Mouse (Mus musculus) midbrain, embryonic 15.5 days (tissue): ENCODE measurements around the gene Frem3. TPM values are rescaled to one million over a fixed set of nuclear protein-coding genes. Genes with fewer than 3 reads are reported as not detected.
"Not testable (repeated sequence)": the region's sequence is repeated elsewhere in the genome, so short reads cannot be mapped to it uniquely, and the experiment has no call there.

Experiments
- ATAC-seq: fragments of 200-750 bp; cut with Nextera tagmentation; replicated peaks from 2 replicates; pipeline ENCODE4 v1.8.0; 2017; ENCODE audit warnings: moderate TSS enrichment
- H3K27ac ChIP-seq: fragments of 300-500 bp; sonication (generic); 2 replicates; pipeline ENCODE4 v1.5.1; 2015; ENCODE audit warnings: mild to moderate bottlenecking, inconsistent platforms
- H3K27me3 ChIP-seq: fragments of 300-500 bp; sonication (generic); replicated peaks from 2 replicates; pipeline ENCODE4 v1.6.1; 2015; ENCODE audit warnings: inconsistent platforms
- H3K36me3 ChIP-seq: fragments of 300-500 bp; sonication (generic); replicated peaks from 2 replicates; pipeline ENCODE4 v1.6.1; 2015; ENCODE audit warnings: inconsistent platforms
- H3K4me1 ChIP-seq: fragments of 300-500 bp; sonication (generic); 2 replicates; pipeline ENCODE4 v1.6.1; 2015; ENCODE audit warnings: inconsistent platforms
- H3K4me2 ChIP-seq: fragments of 300-500 bp; sonication (generic); 2 replicates; pipeline ENCODE4 v1.6.1; 2015; ENCODE audit warnings: inconsistent platforms, mild to moderate bottlenecking, moderate library complexity
- H3K4me3 ChIP-seq: fragments of 300-500 bp; sonication (generic); 2 replicates; pipeline ENCODE4 v1.5.1; 2015; ENCODE audit warnings: mild to moderate bottlenecking, inconsistent platforms
- H3K9ac ChIP-seq: fragments of 300-500 bp; sonication (generic); 2 replicates; pipeline ENCODE4 v1.6.1; 2015; ENCODE audit warnings: mild to moderate bottlenecking, inconsistent platforms
- H3K9me3 ChIP-seq: fragments of 300-500 bp; sonication (generic); 2 replicates; pipeline ENCODE4 v1.6.1; 2016; ENCODE audit warnings: inconsistent platforms
- WGBS: fragments of 180-500 bp; shearing (Covaris S2); methylation state at CpG from one replicate; pipeline ENCODE4 v1.1.7; 2015; ENCODE audit warnings: mixed read lengths; 5-methylcytosine and 5-hydroxymethylcytosine counted together
- polyA plus RNA-seq: library from polyadenylated mRNA; unstranded; fragments of >200 nt; fragmentation: Nextera tagmentation; extraction: Ambion mirVana; gene quantifications from 2 replicates; pipeline ENCODE4 v1.2.1, GENCODE M21; 2015

The Frem3 gene
- polyA plus RNA-seq, 1 experiment from 2014 or later: 0.09 TPM

- ATAC-seq: no peak
These were observed 127.1 kb downstream of the Frem3 start for GRCm38 (mm10) chr8:80738046-80738387.

DNA sequence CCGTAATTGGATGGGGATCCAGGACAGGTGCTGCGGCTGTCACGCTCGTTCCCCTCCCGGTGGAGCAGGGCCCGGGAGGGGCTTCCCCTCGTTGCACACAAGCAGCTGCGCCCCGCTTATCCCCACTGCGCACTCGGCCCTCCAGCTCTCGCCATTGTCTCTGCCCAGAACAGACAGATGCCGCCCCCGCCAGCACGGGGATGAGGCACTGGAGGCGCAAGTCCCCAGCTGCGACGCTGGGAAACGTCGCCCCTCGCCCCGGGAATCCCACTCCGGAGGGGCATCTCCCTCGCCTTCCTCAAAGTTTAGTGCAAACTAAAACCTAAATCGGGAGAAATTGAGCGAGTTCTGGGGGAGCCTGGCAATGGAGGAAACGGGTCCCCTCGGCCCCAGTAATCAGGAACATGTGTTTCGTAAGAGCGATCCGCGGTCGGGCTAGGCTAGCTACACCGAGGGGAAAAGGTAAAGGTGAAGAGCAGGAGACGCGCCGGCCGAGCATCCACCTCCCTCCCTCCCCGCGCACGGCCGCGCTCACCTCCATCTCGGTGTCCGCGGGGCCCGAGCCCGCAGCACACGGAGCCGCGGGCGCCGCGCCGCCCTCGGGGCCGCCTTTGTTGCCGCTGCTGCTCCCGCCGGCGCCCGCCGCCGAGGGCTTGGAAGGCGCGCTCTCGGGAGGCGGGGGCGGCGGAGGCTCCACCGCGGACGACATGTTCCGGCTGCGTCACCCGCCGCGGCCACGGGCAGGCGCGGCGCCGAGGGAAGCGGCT, 127.7 kb downstream of the Frem3 start:
- peak; percentile 77 for ATAC-seq
- H3K4me1 ChIP-seq: peaks cover 11% of the 10 kb centered on the region
- 0% methylated on average over 81 of the region's 84 CpGs for WGBS
- peak overlapping the region; percentile 93 for H3K27ac ChIP-seq
- H3K4me2 ChIP-seq: peak overlapping the region; percentile 74
- H3K9me3 ChIP-seq: no peaks in the 10 kb centered on the region
- H3K36me3 ChIP-seq: 0 out of 2 replicates have a peak, but pooled peaks cover 6% of the 10 kb centered on the region
- peak overlapping the region; percentile 71 for H3K9ac ChIP-seq
- H3K4me3 ChIP-seq: peak overlapping the region; percentile 63
- H3K27me3 ChIP-seq: no peaks in the 10 kb centered on the region

More at GRCm38 (mm10) chr8:80738046-80738387, 127.1 kb downstream of the Frem3 start:
- Histone ChIP-seq H3K4me3 (peak overlapping the region; percentile 63), H3K4me1 (peaks cover 11% of the 10 kb centered on the region), H3K9me3 (no peaks in the 10 kb centered on the region), H3K27ac (peak overlapping the region; percentile 93), H3K36me3 (0 out of 2 replicates have a peak, but pooled peaks cover 8% of the 10 kb centered on the region), H3K27me3 (no peaks in the 10 kb centered on the region), H3K9ac (peak overlapping the region; percentile 71), H3K4me2 (peak overlapping the region; percentile 74)
- whole genome bisulfite sequencing: 0% methylated on average over 5 of the region's 5 CpGs

GRCm38 (mm10) chr8:80739155-80739924, 128.5 kb downstream of the Frem3 start, which contains the start of gene Smarca5:
Smarca5 (minus strand) TSS chr8:80739497.
- Histone ChIP-seq H3K27ac (peak within 1 kb of the TSS; percentile 93), H3K9ac (peak within 1 kb of the TSS; percentile 71), H3K4me2 (peak within 1 kb of the TSS; percentile 74), H3K4me3 (peak within 1 kb of the TSS; percentile 63), H3K4me1 (peaks cover 11% of the 10 kb centered on the region)
- peak; percentile 97 for ATAC-seq
- not testable (repeated sequence) for H3K36me3 ChIP-seq, H3K9me3 ChIP-seq, H3K27me3 ChIP-seq
- WGBS: 2% methylated on average over 89 of the region's 91 CpGs

GRCm38 (mm10) chr8:80739932-80740331, 129.1 kb downstream of the Frem3 start:
- no peaks in the 10 kb centered on the region for H3K9me3 ChIP-seq
- peak; percentile 71 for ATAC-seq
- peak overlapping the region; percentile 51 for H3K4me2 ChIP-seq
- 14% methylated on average over 14 of the region's 14 CpGs for WGBS
- H3K4me3 ChIP-seq: peak overlapping the region; percentile 63
- H3K27ac ChIP-seq: peak overlapping the region; percentile 93
- H3K36me3 ChIP-seq: 0 out of 2 replicates have a peak, but pooled peaks cover 6% of the 10 kb centered on the region
- H3K9ac ChIP-seq: peak overlapping the region; percentile 61
- H3K4me1 ChIP-seq: peaks cover 11% of the 10 kb centered on the region
- H3K27me3 ChIP-seq: no peaks in the 10 kb centered on the region

Other genes starting within 250 kb of the Frem3 start
- 2.4 and 5.6 TPM in 2 replicates for gene Gypa, start 117.3 kb upstream of the Frem3 start, polyA plus RNA-seq
- gene Smarca5, start 128.4 kb downstream of the Frem3 start, polyA plus RNA-seq: 49.0 and 49.5 TPM in 2 replicates